ENCODE assay signal across 8 mouse cellular contexts in genomic region chr14:47275417-47275816, GRCm38 (mm10). TPM values are rescaled to one million over a fixed set of nuclear protein-coding genes. Genes with fewer than 3 reads are reported as not detected.
DNase-seq lines count a peak whose midpoint lies in the region; ATAC-seq and TF ChIP-seq lines count a peak whose summit lies in the region.

No protein-coding gene starts in this region.

- DNase-seq in kidney, adult 11 months, result no peak
- peak; percentile 39 for DNase-seq in brain, embryonic 14.5 days (ENCODE audit: low read depth)
- peak; percentile 8 for DNase-seq in hindbrain, postnatal 0 days (ENCODE audit: low spot score)
- peak; percentile 2 for DNase-seq in midbrain, postnatal 0 days (ENCODE audit: low spot score)
- no peak for DNase-seq in left cerebral cortex, adult 18-20 months (ENCODE audit: low spot score in 2 of 2)
- no peak for DNase-seq in layer of hippocampus, adult 18-20 months (ENCODE audit: low spot score in 2 of 2)
- no peak for DNase-seq in layer of hippocampus, postnatal 25 days (ENCODE audit: extremely low spot score in 1 of 2, low spot score in 1 of 2)

- H3K27ac ChIP-seq in kidney, embryonic 14.5 days (ENCODE audit: low read depth, low read length), result no peak overlapping the region
- no peak overlapping the region for H3K27ac ChIP-seq in hindbrain, postnatal 0 days
- no peak overlapping the region for H3K27ac ChIP-seq in midbrain, postnatal 0 days (ENCODE audit: low read depth, low read length)

- WGBS in kidney, embryonic 14.5 days, result 21% methylated on average over 3 of the region's 3 CpGs
- WGBS in hindbrain, postnatal 0 days, result 17% methylated on average over 3 of the region's 3 CpGs
- WGBS in midbrain, postnatal 0 days, result 20% methylated on average over 3 of the region's 3 CpGs

- ATAC-seq in kidney, embryonic 14.5 days (ENCODE audit: low FRiP score, low TSS enrichment), result no peak
- no peak for ATAC-seq in hindbrain, postnatal 0 days
- ATAC-seq in midbrain, postnatal 0 days (ENCODE audit: low FRiP score), result no peak

- peak overlapping the region; percentile 81 for H3K4me3 ChIP-seq in kidney, embryonic 14.5 days (ENCODE audit: low read length)
- H3K4me3 ChIP-seq in hindbrain, postnatal 0 days (ENCODE audit: low read length), result peak overlapping the region; percentile 95
- H3K4me3 ChIP-seq in midbrain, postnatal 0 days (ENCODE audit: low read depth, low read length), result peak overlapping the region; percentile 90; the same call in 1 of the 2 replicates

- peaks cover 27% of the 10 kb centered on the region for H3K36me3 ChIP-seq in kidney, embryonic 14.5 days (ENCODE audit: control insufficient read depth, insufficient read depth, low read length)
- H3K36me3 ChIP-seq in hindbrain, postnatal 0 days (ENCODE audit: insufficient read depth, low read length), result no peaks in the 10 kb centered on the region
- no peaks in the 10 kb centered on the region for H3K36me3 ChIP-seq in midbrain, postnatal 0 days (ENCODE audit: insufficient read depth, low read length)

- H3K4me1 ChIP-seq in kidney, embryonic 14.5 days (ENCODE audit: control insufficient read depth, insufficient read depth, low read length), result peaks cover 13% of the 10 kb centered on the region
- no peaks in the 10 kb centered on the region for H3K4me1 ChIP-seq in hindbrain, postnatal 0 days (ENCODE audit: insufficient read depth, low read length)
- no peaks in the 10 kb centered on the region for H3K4me1 ChIP-seq in midbrain, postnatal 0 days (ENCODE audit: insufficient read depth, low read length)

- peak overlapping the region; percentile 69 for H3K4me2 ChIP-seq in kidney, embryonic 14.5 days (replicated peaks; ENCODE audit: low read depth, low read length)
- peak overlapping the region; percentile 56 for H3K4me2 ChIP-seq in hindbrain, postnatal 0 days (ENCODE audit: low read depth, low read length)
- H3K4me2 ChIP-seq in midbrain, postnatal 0 days (ENCODE audit: low read depth, low read length, poor library complexity, severe bottlenecking), result peak overlapping the region; percentile 58

- no peaks in the 10 kb centered on the region for H3K27me3 ChIP-seq in kidney, embryonic 14.5 days (ENCODE audit: control insufficient read depth, insufficient read depth, low read length)
- H3K27me3 ChIP-seq in hindbrain, postnatal 0 days (ENCODE audit: insufficient read depth, low read length), result no peaks in the 10 kb centered on the region
- H3K27me3 ChIP-seq in midbrain, postnatal 0 days (ENCODE audit: insufficient read depth, low read length), result no peaks in the 10 kb centered on the region

- no peaks in the 10 kb centered on the region for H3K9me3 ChIP-seq in kidney, embryonic 14.5 days (ENCODE audit: control insufficient read depth, low read length)
- H3K9me3 ChIP-seq in hindbrain, postnatal 0 days (ENCODE audit: low read length), result no peaks in the 10 kb centered on the region
- H3K9me3 ChIP-seq in midbrain, postnatal 0 days (ENCODE audit: low read length), result no peaks in the 10 kb centered on the region

- TF ChIP-seq POLR2A in brain, embryonic 14.5 days (IDR thresholded peaks at IDR 0.05; ENCODE audit: borderline replicate concordance, extremely low read depth, insufficient read depth, insufficient read length, poor library complexity, severe bottlenecking), result no peak

- no peak for TF ChIP-seq CTCF in brain, embryonic 14.5 days (IDR thresholded peaks at IDR 0.05; ENCODE audit: borderline replicate concordance, extremely low read depth, insufficient read depth, insufficient read length)
- peak; percentile 19; the same call in 1 of the 2 replicates for TF ChIP-seq CTCF in hindbrain, postnatal 0 days (IDR thresholded peaks at IDR 0.05; ENCODE audit: low read depth)
- TF ChIP-seq CTCF in midbrain, postnatal 0 days (IDR thresholded peaks at IDR 0.05), result 0 out of 2 replicates have a peak, but pooled peaks have one; percentile 10

- peak overlapping the region; percentile 37; the same call in 1 of the 2 replicates for H3K9ac ChIP-seq in kidney, embryonic 14.5 days (ENCODE audit: low read depth, low read length)
- no peak overlapping the region for H3K9ac ChIP-seq in hindbrain, postnatal 0 days (replicated peaks; ENCODE audit: low read length)
- no peak overlapping the region for H3K9ac ChIP-seq in midbrain, postnatal 0 days (replicated peaks; ENCODE audit: low read length, poor library complexity, severe bottlenecking)

RNA-seq across cellular contexts. Expression of gene Wdhd1, which starts 1.2 kb away (rescaled TPM):
- polyA plus RNA-seq in kidney, embryonic 14.5 days (2014; fragmentation: Nextera tagmentation; extraction: Ambion mirVana), result 26.0 and 44.3 TPM in 2 replicates
- polyA plus RNA-seq in brain, embryonic 14.5 days (2012; rRNA removed), result 15.3 and 15.9 TPM in 2 replicates
- 8.5 and 10.7 TPM in 2 replicates for total RNA-seq in hindbrain, postnatal 0 days (2014; rRNA removed)
- polyA plus RNA-seq in hindbrain, postnatal 0 days (2015; fragmentation: Nextera tagmentation; extraction: Ambion mirVana), result 9.4 and 9.7 TPM in 2 replicates
- total RNA-seq in midbrain, postnatal 0 days (2014; rRNA removed), result 9.8 and 12.3 TPM in 2 replicates
- 7.8 and 8.8 TPM in 2 replicates for polyA plus RNA-seq in midbrain, postnatal 0 days (2015; fragmentation: Nextera tagmentation; extraction: Ambion mirVana)
- total RNA-seq in left cerebral cortex, adult 18-20 months (2021), result 1 to 10 TPM; 4.5 to 4.6 TPM
- 1 to 10 TPM; 4.9 to 5.0 TPM for total RNA-seq in layer of hippocampus, adult 18-20 months (2021)
- 1 to 10 TPM; 5.1 to 5.4 TPM for total RNA-seq in layer of hippocampus, postnatal 25 days (2021)

RNA-seq across cellular contexts. Expression of gene Socs4, which starts 1.3 kb away (rescaled TPM):
- 5.7 and 7.0 TPM in 2 replicates for polyA plus RNA-seq in kidney, embryonic 14.5 days (2014; fragmentation: Nextera tagmentation; extraction: Ambion mirVana)
- polyA plus RNA-seq in brain, embryonic 14.5 days (2012; rRNA removed), result 6.7 and 9.9 TPM in 2 replicates
- 5.6 and 7.2 TPM in 2 replicates for total RNA-seq in hindbrain, postnatal 0 days (2014; rRNA removed)
- 2.2 and 2.8 TPM in 2 replicates for polyA plus RNA-seq in hindbrain, postnatal 0 days (2015; fragmentation: Nextera tagmentation; extraction: Ambion mirVana)
- total RNA-seq in midbrain, postnatal 0 days (2014; rRNA removed), result 7.9 and 10.0 TPM in 2 replicates
- 1.7 and 2.7 TPM in 2 replicates for polyA plus RNA-seq in midbrain, postnatal 0 days (2015; fragmentation: Nextera tagmentation; extraction: Ambion mirVana)
- total RNA-seq in left cerebral cortex, adult 18-20 months (2021), result 10 to 100 TPM; 13.2 to 14.3 TPM
- 10 to 100 TPM; 11.7 to 13.2 TPM for total RNA-seq in layer of hippocampus, adult 18-20 months (2021)
- 10 to 100 TPM; 11.1 TPM for total RNA-seq in layer of hippocampus, postnatal 25 days (2021)

RNA-seq across cellular contexts. Expression of gene Mapk1ip1l, which starts 22.6 kb away (rescaled TPM):
- polyA plus RNA-seq in kidney, embryonic 14.5 days (2014; fragmentation: Nextera tagmentation; extraction: Ambion mirVana), result 57.5 and 104 TPM in 2 replicates
- 49.8 and 60.3 TPM in 2 replicates for polyA plus RNA-seq in brain, embryonic 14.5 days (2012; rRNA removed)
- 49.2 and 50.3 TPM in 2 replicates for total RNA-seq in hindbrain, postnatal 0 days (2014; rRNA removed)
- polyA plus RNA-seq in hindbrain, postnatal 0 days (2015; fragmentation: Nextera tagmentation; extraction: Ambion mirVana), result 31.8 and 33.9 TPM in 2 replicates
- total RNA-seq in midbrain, postnatal 0 days (2014; rRNA removed), result 51.0 and 57.6 TPM in 2 replicates
- polyA plus RNA-seq in midbrain, postnatal 0 days (2015; fragmentation: Nextera tagmentation; extraction: Ambion mirVana), result 29.9 and 36.3 TPM in 2 replicates
- total RNA-seq in left cerebral cortex, adult 18-20 months (2021), result 10 to 100 TPM; 47.0 to 48.4 TPM
- 10 to 100 TPM; 49.9 to 59.5 TPM for total RNA-seq in layer of hippocampus, adult 18-20 months (2021)
- total RNA-seq in layer of hippocampus, postnatal 25 days (2021), result 10 to 100 TPM; 57.4 to 61.4 TPM

Comparison
In these comparisons a context has a peak if more than half of its experiments do, and no peak if none do; other contexts are left out.
1. DNase-seq: peak in brain, embryonic 14.5 days (single experiment), hindbrain, postnatal 0 days (single experiment) and midbrain, postnatal 0 days (single experiment); none in kidney, adult 11 months (single experiment), left cerebral cortex, adult 18-20 months (0 of 2), layer of hippocampus, adult 18-20 months (0 of 2) and layer of hippocampus, postnatal 25 days (0 of 2).
2. Peak in every context shown above with its lines, with median percentiles within 50 percentile points of each other: H3K4me2 ChIP-seq and H3K4me3 ChIP-seq.